In the genomic region with DNA sequence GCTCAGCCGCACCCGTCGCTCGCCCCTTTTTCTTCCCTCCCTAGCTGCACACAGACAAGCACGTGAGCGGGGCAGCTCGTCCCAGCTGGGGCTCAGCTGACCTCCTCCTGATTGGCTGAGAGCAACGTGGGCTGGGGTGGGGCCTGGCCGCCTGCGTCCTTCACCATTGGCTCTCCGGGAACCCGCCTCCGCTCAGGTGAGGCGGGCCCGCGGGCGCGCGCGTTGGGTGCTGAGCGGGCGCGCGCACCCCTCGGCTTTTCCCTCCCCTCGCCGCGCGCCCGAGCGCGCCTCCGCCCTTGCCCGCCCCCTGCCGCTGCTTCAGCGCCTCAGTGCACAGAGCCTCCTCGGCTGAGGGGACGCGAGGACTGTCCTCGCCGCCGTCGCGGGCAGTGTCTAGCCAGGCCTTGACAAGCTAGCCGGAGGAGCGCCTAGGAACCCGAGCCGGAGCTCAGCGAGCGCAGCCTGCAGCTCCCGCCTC, we compare ENCODE assay signal across 8 mouse cellular contexts. TPM values are rescaled to one million over a fixed set of nuclear protein-coding genes. Genes with fewer than 3 reads are reported as not detected.
A peak's percentile ranks its signal among the peaks of the same experiment; 100 is the strongest.
DNase-seq lines count a peak whose midpoint lies in the region; ATAC-seq and TF ChIP-seq lines count a peak whose summit lies in the region.

No protein-coding gene starts in this region.

- peak; percentile 63 for TF ChIP-seq CTCF in gastrocnemius, adult 2 months (IDR thresholded peaks at IDR 0.05)

- intact Hi-C loops in gastrocnemius, adult 2 months (cut with DNase I), result loop anchor here (5.0 kb wide), 2 partner anchors 110 to 200 kb away; no protein-coding TSS in a partner anchor

- no peaks in the 10 kb centered on the region for H3K9me3 ChIP-seq in megakaryocyte, embryonic 14.5 days

- peaks cover 15% of the 10 kb centered on the region; the same call in 1 of the 2 replicates for H3K4me1 ChIP-seq in megakaryocyte, embryonic 14.5 days

- H3K4me3 ChIP-seq in gastrocnemius, adult 2 months, result peak overlapping the region; percentile 94
- peak overlapping the region; percentile 97 for H3K4me3 ChIP-seq in megakaryocyte, embryonic 14.5 days (replicated peaks)

- DNase-seq in ZHBTc4 (ENCODE audit: low read depth, low spot score), result peak; percentile 98
- DNase-seq in gastrocnemius, adult 2 months, result peak; percentile 99
- peak; percentile 67 for DNase-seq in hindlimb bud, embryonic 11.5 days (ENCODE audit: extremely low spot score, low read depth, low spot score)
- peak; percentile 83 to 98 for DNase-seq in left cerebral cortex, adult 8-10 months (ENCODE audit: low spot score in 2 of 2)
- peak; percentile 98 to 99 for DNase-seq in right cerebral cortex, postnatal 10 days (ENCODE audit: low spot score in 2 of 2)
- DNase-seq in urinary bladder, postnatal 25 days (ENCODE audit: low spot score), result peak; percentile 91

- ATAC-seq in common myeloid progenitor, adult 5-6 weeks (replicated peaks; ENCODE audit: low read depth, poor library complexity, severe bottlenecking), result peak; percentile 97

- no peaks in the 10 kb centered on the region for H3K27me3 ChIP-seq in megakaryocyte, embryonic 14.5 days (replicated peaks)

- no peaks in the 10 kb centered on the region for H3K36me3 ChIP-seq in megakaryocyte, embryonic 14.5 days (replicated peaks; ENCODE audit: low read length)

- peak overlapping the region; percentile 99 for H3K27ac ChIP-seq in gastrocnemius, adult 2 months

RNA-seq across cellular contexts. Expression of a gene that starts 6.5 kb away (rescaled TPM):
- 52.3 and 59.7 TPM in 2 replicates for total RNA-seq in common myeloid progenitor, adult 5-6 weeks (2017)
- 10 to 100 TPM; 15.6 to 16.5 TPM for total RNA-seq in gastrocnemius, adult 2 months (2021)
- total RNA-seq in left cerebral cortex, adult 8-10 months (2022), result 10 to 100 TPM; 57.7 to 66.6 (median 64.3) TPM
- 1.3 and 2.8 TPM in 2 replicates for polyA plus RNA-seq in megakaryocyte, embryonic 14.5 days (2012; ENCODE audit: insufficient read depth, low replicate concordance)

RNA-seq across cellular contexts. Expression of a gene that starts 29.7 kb away (rescaled TPM):
- not detected in 2 replicates for total RNA-seq in common myeloid progenitor, adult 5-6 weeks (2017)
- total RNA-seq in gastrocnemius, adult 2 months (2021), result 1 to 10 TPM; 1.5 to 2.5 TPM
- total RNA-seq in left cerebral cortex, adult 8-10 months (2022), result 10 to 100 TPM in 3 of 4 experiments, 1 to 10 TPM in 1; 8.3 to 16.2 (median 13.5) TPM
- not detected in 2 replicates for polyA plus RNA-seq in megakaryocyte, embryonic 14.5 days (2012; ENCODE audit: insufficient read depth, low replicate concordance)

RNA-seq across cellular contexts. Expression of a gene that starts 56.6 kb away (rescaled TPM):
- total RNA-seq in common myeloid progenitor, adult 5-6 weeks (2017), result 17.1 and 32.0 TPM in 2 replicates
- total RNA-seq in gastrocnemius, adult 2 months (2021), result 1 to 10 TPM; 3.9 to 8.8 TPM
- 10 to 100 TPM; 37.6 to 46.6 (median 41.7) TPM for total RNA-seq in left cerebral cortex, adult 8-10 months (2022)
- polyA plus RNA-seq in megakaryocyte, embryonic 14.5 days (2012; ENCODE audit: insufficient read depth, low replicate concordance), result 5.8 TPM in 1 of 2 replicates, not detected in the other

Comparison
In these comparisons a context has a peak if more than half of its experiments do, and no peak if none do; other contexts are left out.
1. Peak in every context shown above with its lines: DNase-seq, ATAC-seq, H3K4me3 ChIP-seq and H3K27ac ChIP-seq.